Mouse (Mus musculus) CH12.LX (cell line): ENCODE measurements around the gene Lgr4. TPM values are rescaled to one million over a fixed set of nuclear protein-coding genes. Genes with fewer than 3 reads are reported as not detected.

Source experiments
- DNase-seq: peaks from one replicate; pipeline ENCODE4 v3.0.0-alpha.2; 2013; ENCODE audit errors: extremely low read depth
- H3K27ac ChIP-seq: 2 replicates; pipeline ENCODE4 v1.5.1; 2012; ENCODE audit warnings: low read depth, mild to moderate bottlenecking, control low read depth, moderate library complexity; ENCODE audit not compliant: insufficient read depth
- H3K27me3 ChIP-seq: replicated peaks from 2 replicates; pipeline ENCODE3; 2012; ENCODE audit warnings: inconsistent platforms
- H3K36me3 ChIP-seq, 2 experiments: replicated peaks in 1 of 2; 2 replicates each; pipeline versions ENCODE3 to v1.6.1; 2012; ENCODE audit warnings: inconsistent platforms in 1 of 2, low read length in 1 of 2, mild to moderate bottlenecking in 1 of 2, mixed read lengths in 1 of 2, moderate library complexity in 1 of 2; ENCODE audit not compliant: control insufficient read depth in 1 of 2, insufficient read depth in 1 of 2
- H3K4me1 ChIP-seq, 2 experiments: 2 replicates each; pipeline ENCODE4 v1.6.1; 2012; ENCODE audit warnings: inconsistent platforms in 1 of 2, moderate library complexity in 1 of 2; ENCODE audit not compliant: insufficient read depth in 2 of 2, control insufficient read depth in 1 of 2
- H3K4me2 ChIP-seq: 2 replicates; pipeline ENCODE4 v1.6.1; 2012; ENCODE audit warnings: low read depth, mild to moderate bottlenecking, control low read depth; ENCODE audit not compliant: poor library complexity, insufficient read depth, severe bottlenecking
- H3K4me3 ChIP-seq, 3 experiments: fragments of 150-350 bp in 1 of 3; sonication (generic) in 1 of 3; replicated peaks in 1 of 3; 2 replicates each; pipeline versions ENCODE3 to v1.5.1; 2011 to 2012; ENCODE audit warnings: low read depth in 2 of 3, low read length in 2 of 3, mild to moderate bottlenecking in 2 of 3, moderate library complexity in 2 of 3, control low read depth in 1 of 3, improper control_type of control experiment in 1 of 3, inconsistent platforms in 1 of 3, mixed read lengths in 1 of 3; ENCODE audit not compliant: poor library complexity in 1 of 3
- H3K79me2 ChIP-seq: replicated peaks from 2 replicates; pipeline ENCODE4 v1.6.1; 2012; ENCODE audit warnings: mild to moderate bottlenecking, moderate library complexity; ENCODE audit not compliant: control insufficient read depth, poor library complexity, insufficient read depth, severe bottlenecking; ENCODE audit errors: extremely low read depth
- H3K9ac ChIP-seq: 2 replicates; pipeline ENCODE4 v1.6.1; 2012; ENCODE audit warnings: low read depth, mild to moderate bottlenecking, control low read depth, moderate library complexity; ENCODE audit not compliant: insufficient read depth
- H3K9me3 ChIP-seq: replicated peaks from 2 replicates; pipeline ENCODE3; 2012; ENCODE audit warnings: low read length, inconsistent platforms, mixed read lengths
- CTCF ChIP-seq, 2 experiments: IDR thresholded peaks in 1 of 2; conservative IDR thresholded peaks in 1 of 2; 2 replicates each; pipeline ENCODE4 v1.5.1; 2011 to 2012; ENCODE audit warnings: low read depth in 2 of 2, low read length in 2 of 2, improper control_type of control experiment in 1 of 2, inconsistent platforms in 1 of 2, mild to moderate bottlenecking in 1 of 2, moderate library complexity in 1 of 2
- GABPA ChIP-seq: IDR thresholded peaks from 2 replicates; pipeline ENCODE4 v1.6.1; 2012; ENCODE audit warnings: low read depth, low read length, improper control_type of control experiment, inconsistent platforms; ENCODE audit not compliant: insufficient replicate concordance
- HCFC1 ChIP-seq: IDR thresholded peaks from 2 replicates; pipeline ENCODE4 v1.6.1; 2012; ENCODE audit warnings: low read depth, mild to moderate bottlenecking, inconsistent platforms, low read length, improper control_type of control experiment
- JUND ChIP-seq: conservative IDR thresholded peaks from 2 replicates; pipeline ENCODE4 v1.6.1; 2011; ENCODE audit warnings: low read depth, low read length, improper control_type of control experiment
- KAT2A ChIP-seq: IDR thresholded peaks from 2 replicates; pipeline ENCODE4 v1.6.1; 2012; ENCODE audit warnings: low read length, improper control_type of control experiment, inconsistent platforms; ENCODE audit not compliant: insufficient replicate concordance
- MAZ ChIP-seq: IDR thresholded peaks from 2 replicates; pipeline ENCODE4 v1.6.1; 2012; ENCODE audit warnings: low read depth, mild to moderate bottlenecking, inconsistent platforms, low read length, improper control_type of control experiment, moderate library complexity
- MYC ChIP-seq: IDR thresholded peaks from 2 replicates; pipeline ENCODE4 v1.6.1; 2011; ENCODE audit warnings: low read depth, mild to moderate bottlenecking, improper control_type of control experiment, low read length
- NRF1 ChIP-seq: IDR thresholded peaks from 2 replicates; pipeline ENCODE4 v1.6.1; 2014; ENCODE audit warnings: low read depth, mild to moderate bottlenecking, inconsistent platforms, low read length, improper control_type of control experiment, moderate library complexity
- PAX5 ChIP-seq: IDR thresholded peaks from 2 replicates; pipeline ENCODE4 v1.6.1; 2012; ENCODE audit warnings: low read length, inconsistent platforms, mixed read lengths
- POLR2A ChIP-seq: IDR thresholded peaks from 2 replicates; pipeline ENCODE4 v1.6.1; 2011; ENCODE audit warnings: low read depth, mild to moderate bottlenecking, improper control_type of control experiment, low read length
- RAD21 ChIP-seq: IDR thresholded peaks from 2 replicates; pipeline ENCODE4 v1.6.1; 2011; ENCODE audit warnings: low read depth, mild to moderate bottlenecking, low read length, improper control_type of control experiment, moderate library complexity
- SIN3A ChIP-seq: IDR thresholded peaks from 2 replicates; pipeline ENCODE4 v1.6.1; 2012; ENCODE audit warnings: low read length, improper control_type of control experiment, inconsistent platforms
- TCF12 ChIP-seq: IDR thresholded peaks from 2 replicates; pipeline ENCODE4 v1.6.1; 2014; ENCODE audit warnings: low read depth, mild to moderate bottlenecking, inconsistent platforms, low read length, improper control_type of control experiment
- USF1 ChIP-seq: IDR thresholded peaks from 2 replicates; pipeline ENCODE4 v1.6.1; 2014; ENCODE audit warnings: low read depth, mild to moderate bottlenecking, inconsistent platforms, low read length, improper control_type of control experiment
- dilution Hi-C: fragments of 300-500 bp; cut with MboI; formaldehyde crosslinking; loops from 2 replicates; pipeline ENCODE4 v1.14.3; 2020; ENCODE audit warnings: low sequenced_read_pairs; ENCODE audit not compliant: extremely low pct_unique_long_range_greater_than_20kb, extremely low pct_ligation_motif_present
- in situ Hi-C: fragments of 300-500 bp; cut with MboI; formaldehyde crosslinking; loops from 3 replicates; pipeline ENCODE4 v1.14.3; 2019; ENCODE audit warnings: low sequenced_read_pairs, low pct_ligation_motif_present, low pct_unique_long_range_greater_than_20kb, mixed read lengths
- polyA plus RNA-seq: library from polyadenylated mRNA; unstranded; fragments of >175 nt; gene quantifications from 2 replicates; pipeline ENCODE4 v1.2.1, GENCODE M21; 2012; ENCODE audit warnings: low read depth; ENCODE audit not compliant: insufficient read length
- total RNA-seq, 2 experiments: library from RNA; depleted of rRNA; stranded (reverse); fragments of 300-350 nt in 1 of 2; fragments of >200 nt in 1 of 2; gene quantifications; 2 replicates each; pipeline ENCODE4 v1.2.3; 2012 to 2014

Lgr4 gene
- total and polyA plus RNA-seq, 3 experiments, result 6.1 to 11.4 (median 6.9) TPM

DNA sequence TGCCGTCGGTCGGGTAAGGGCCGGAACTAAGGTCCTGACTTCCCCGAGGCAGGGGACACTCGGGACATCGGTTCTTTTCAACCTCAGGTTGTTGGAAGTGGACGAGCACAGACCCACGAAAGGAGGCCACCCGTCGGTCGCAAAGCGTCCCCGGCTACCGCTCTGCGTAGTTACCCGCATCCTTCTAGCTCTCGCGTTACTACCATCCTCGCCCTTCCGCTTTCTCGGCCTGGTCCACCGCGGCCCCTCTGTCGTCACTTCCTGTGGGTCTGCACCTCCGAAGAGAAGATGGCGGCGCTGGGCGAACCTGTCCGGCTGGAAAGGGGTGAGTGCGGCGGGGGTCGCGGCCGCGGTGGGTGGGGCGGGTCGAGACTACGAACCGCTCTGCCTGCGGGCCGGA, 26.9 kb upstream of the Lgr4 start, which contains the start of gene Lin7c (continued):
- TF ChIP-seq NRF1, result 0 out of 2 replicates have a peak, but pooled peaks have one; percentile 38
- TF ChIP-seq TCF12, result peak; percentile 92
- TF ChIP-seq HCFC1, result peak; percentile 82

DNA sequence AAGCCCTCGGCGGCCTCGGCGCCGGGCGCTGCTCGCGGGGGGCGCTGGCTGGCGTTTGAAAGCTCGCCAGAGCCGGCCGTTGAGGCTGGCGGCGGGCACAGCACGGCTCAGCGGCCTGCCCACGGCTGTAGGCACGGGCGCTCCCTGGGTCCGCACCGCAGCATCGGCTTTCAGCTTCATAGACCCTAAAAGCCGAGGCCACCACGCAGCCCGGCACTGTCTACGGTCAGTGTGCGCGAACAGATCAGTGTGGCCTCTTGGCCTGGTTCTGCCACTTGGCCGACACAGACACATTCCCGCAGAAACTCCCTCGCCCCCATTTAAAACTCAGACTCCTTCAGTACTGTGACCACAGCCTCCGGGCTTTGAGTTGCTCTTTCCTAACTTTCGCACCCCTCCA, 26.4 kb upstream of the Lgr4 start:
- Histone ChIP-seq H3K36me3 (peaks cover 15 to 23% of the 10 kb centered on the region in 2 experiments), H3K4me1 (peaks cover 0 to 19% of the 10 kb centered on the region in 2 experiments; a peak in 2 of 4 replicates), H3K79me2 (peaks cover 32% of the 10 kb centered on the region), H3K4me2 (peak overlapping the region; percentile 99), H3K4me3 (peak overlapping the region; percentile 92 to 100 (median 98)), H3K9me3 (no peaks in the 10 kb centered on the region), H3K27me3 (no peaks in the 10 kb centered on the region), H3K27ac (peak overlapping the region; percentile 46; the same call in 1 of the 2 replicates), H3K9ac (peak overlapping the region; percentile 97)
- TF ChIP-seq POLR2A, result no peak
- TF ChIP-seq KAT2A, result 0 out of 2 replicates have a peak, but pooled peaks have one; percentile 5
- TF ChIP-seq SIN3A, result 0 out of 2 replicates have a peak, but pooled peaks have one; percentile 0
- TF ChIP-seq MYC, result no peak
- in situ Hi-C loops, result no loop called here
- dilution Hi-C loops, result no loop called here
- DNase-seq, result peak; percentile 16

DNA sequence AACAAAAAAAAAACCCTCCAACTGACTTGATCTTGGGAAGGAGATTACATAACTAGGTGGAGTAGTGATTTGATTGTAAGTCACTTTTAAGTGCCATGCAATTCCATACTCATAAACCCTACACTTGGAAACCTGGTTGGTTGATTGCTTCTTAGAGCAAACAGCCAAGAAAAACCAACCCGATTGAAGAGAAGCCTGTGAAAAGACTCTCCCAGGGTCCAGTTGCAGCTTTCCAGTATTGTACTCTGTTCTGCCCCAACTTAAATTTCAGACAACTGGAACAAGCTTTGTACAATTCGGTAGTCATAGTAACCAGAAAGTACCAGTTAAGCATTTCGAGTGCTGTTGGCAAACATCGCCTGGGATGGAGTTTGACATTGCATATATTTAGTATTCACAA, 26.0 kb upstream of the Lgr4 start:
- in situ Hi-C loops (no loop called here), dilution Hi-C loops (no loop called here)
- no peak for DNase-seq
- H3K79me2 ChIP-seq, result peaks cover 32% of the 10 kb centered on the region
- no peaks in the 10 kb centered on the region for H3K9me3 ChIP-seq
- H3K9ac ChIP-seq, result peak overlapping the region; percentile 97
- peaks cover 19 to 27% of the 10 kb centered on the region in 2 experiments for H3K36me3 ChIP-seq
- H3K27ac ChIP-seq, result no peak overlapping the region
- peak overlapping the region; percentile 92 to 100 (median 98) for H3K4me3 ChIP-seq
- H3K4me1 ChIP-seq, result peaks cover 0 to 19% of the 10 kb centered on the region in 2 experiments; a peak in 2 of 4 replicates
- no peaks in the 10 kb centered on the region for H3K27me3 ChIP-seq
- H3K4me2 ChIP-seq, result peak overlapping the region; percentile 99
- TF ChIP-seq PAX5 (no peak), USF1 (no peak), MAZ (no peak), RAD21 (no peak), JUND (no peak)

DNA sequence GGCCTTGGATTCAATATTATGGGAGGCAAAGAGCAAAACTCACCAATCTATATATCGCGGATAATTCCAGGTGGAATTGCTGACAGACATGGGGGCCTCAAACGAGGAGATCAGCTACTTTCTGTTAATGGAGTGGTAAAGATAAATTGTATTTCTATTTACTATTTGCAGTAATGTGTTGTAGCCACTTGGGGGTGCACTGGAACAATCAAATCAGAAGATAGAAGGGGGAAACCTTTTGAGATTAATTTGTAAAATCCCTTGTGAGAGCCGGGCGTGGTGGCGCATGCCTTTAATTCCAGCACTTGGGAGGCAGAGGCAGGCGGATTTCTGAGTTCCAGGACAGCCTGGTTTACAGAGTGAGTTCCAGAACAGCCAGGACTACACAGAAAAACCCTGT, 21.1 kb upstream of the Lgr4 start:
- TF ChIP-seq JUND (no peak), GABPA (no peak), CTCF (conservative IDR thresholded peaks at IDR 0.05 in 1 of 2, IDR thresholded peaks at IDR 0.05 in 1 of 2; ENCODE audit: low read depth in 2 of 2, low read length in 2 of 2) (peak; percentile 20 to 36; a peak in 3 of 4 replicates)

More for the DNA sequence above, 21.1 kb upstream of the Lgr4 start:
- H3K9me3 ChIP-seq, result no peaks in the 10 kb centered on the region
- in situ Hi-C loops, result no loop called here
- H3K36me3 ChIP-seq, result peaks cover 37 to 63% of the 10 kb centered on the region in 2 experiments
- no peaks in the 10 kb centered on the region for H3K27me3 ChIP-seq
- H3K4me3 ChIP-seq, result no peak overlapping the region
- dilution Hi-C loops, result no loop called here
- H3K9ac ChIP-seq, result no peak overlapping the region
- no peak overlapping the region for H3K4me2 ChIP-seq
- no peak overlapping the region for H3K27ac ChIP-seq
- peaks cover 25% of the 10 kb centered on the region for H3K79me2 ChIP-seq
- no peak for DNase-seq
- H3K4me1 ChIP-seq, result peaks cover 0 to 19% of the 10 kb centered on the region in 2 experiments; a peak in 2 of 4 replicates
